Mouse (Mus musculus) heart, postnatal 25 days (tissue): ENCODE measurements around the gene Pnkd. TPM values are rescaled to one million over a fixed set of nuclear protein-coding genes. Genes with fewer than 3 reads are reported as not detected.
"Not testable (repeated sequence)": the region's sequence is repeated elsewhere in the genome, so short reads cannot be mapped to it uniquely, and the experiment has no call there.

ENCODE experiments used
- DNase-seq: peaks from one replicate; pipeline ENCODE4 v3.0.0; 2022; ENCODE audit warnings: low spot score
- intact Hi-C: fragments of 180-260 bp; cut with DNase I; formaldehyde crosslinking; loops from one replicate; pipeline ENCODE4 v1.15.1; 2025
- total RNA-seq, 2 experiments: library from RNA; stranded (reverse); gene quantifications; 2 replicates each; pipeline ENCODE4 v1.2.3; 2021

Gene Pnkd
- total RNA-seq, 2 experiments from 2014 or later: 160 to 161 TPM

GRCm38 (mm10) chr1:74277883-74278537 is 6.7 kb upstream of the Pnkd start:
- DNase-seq: no peak
- intact Hi-C loops: no loop called here

- intact Hi-C loops: no loop called here
- DNase-seq: no peak
These were observed 6.2 kb upstream of the Pnkd start, which contains the start of gene Gpbar1 for GRCm38 (mm10) chr1:74278538-74278937. Gene Gpbar1 (plus strand): TSS chr1:74278550.

GRCm38 (mm10) chr1:74278988-74279387 is 5.7 kb upstream of the Pnkd start:
- intact Hi-C loops: no loop called here
- DNase-seq: no peak

GRCm38 (mm10) chr1:74280591-74281325 is 4.0 kb upstream of the Pnkd start:
- DNase-seq: no peak
- intact Hi-C loops: loop anchor here (5.0 kb wide), 1 partner anchor 43 kb away; the partner anchor contains the start of gene Arpc2

DNA sequence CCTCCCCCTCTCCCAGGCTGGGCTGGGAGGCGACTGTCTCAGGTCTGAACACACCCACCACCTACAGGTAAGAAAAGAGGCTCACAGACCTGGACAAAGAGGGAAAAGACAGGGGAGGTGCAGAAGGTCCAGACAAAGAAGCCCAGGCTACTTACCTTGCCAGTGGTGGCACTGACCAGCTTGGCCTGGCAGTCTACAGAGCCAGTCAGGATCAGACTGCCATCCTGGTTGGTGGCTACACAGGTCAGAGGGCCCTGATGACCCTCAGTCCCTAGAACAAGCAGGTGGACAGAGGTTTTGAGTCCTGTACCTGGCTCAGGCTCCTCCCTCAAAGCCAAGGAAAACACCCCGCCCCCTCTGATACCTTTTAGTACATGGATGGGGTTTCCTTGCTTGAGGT is 3.4 kb upstream of the Pnkd start:
- intact Hi-C loops: loop anchor here (5.0 kb wide), 1 partner anchor 44 kb away; the partner anchor contains the start of gene Arpc2
- no peak for DNase-seq

GRCm38 (mm10) chr1:74281886-74282285 is 2.8 kb upstream of the Pnkd start:
- no peak for DNase-seq
- intact Hi-C loops: loop anchor here (5.0 kb wide), 1 partner anchor 45 kb away; the partner anchor contains the start of gene Arpc2

DNA sequence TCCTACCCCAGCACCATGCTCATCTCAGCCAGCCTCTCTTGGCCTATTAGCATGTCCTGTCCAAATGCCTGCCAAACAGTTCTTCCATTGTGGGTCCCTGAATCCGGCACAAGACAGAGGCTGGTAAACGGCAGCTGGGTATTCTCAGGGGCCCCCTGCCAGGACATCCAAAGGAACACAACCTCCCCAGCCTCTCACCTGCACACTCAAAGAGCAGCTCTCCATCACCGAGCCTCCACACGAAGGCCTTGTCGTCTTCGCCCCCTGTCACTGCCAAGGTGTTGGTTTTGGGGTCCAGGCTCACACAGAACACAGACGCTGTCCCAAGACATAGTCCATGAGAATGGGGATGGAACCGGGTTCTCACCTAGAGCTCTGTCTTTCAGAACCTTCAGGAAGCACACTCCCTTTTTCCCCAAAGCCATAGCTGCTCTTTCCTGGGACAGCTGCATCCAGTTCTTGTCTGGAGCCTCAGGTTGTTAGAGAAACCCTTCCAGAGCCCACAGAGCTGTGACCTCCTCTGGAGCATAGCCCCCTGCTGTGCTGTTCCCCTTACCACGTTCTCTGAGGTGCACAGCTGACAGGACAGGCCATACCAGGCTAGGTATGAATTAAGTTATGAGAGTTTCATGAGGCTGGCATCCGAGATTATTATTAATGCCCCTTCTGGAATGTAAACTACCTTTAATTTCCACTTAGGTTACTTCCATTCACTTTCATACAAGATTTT is 1.7 kb upstream of the Pnkd start:
- intact Hi-C loops: loop anchor here (5.0 kb wide), 1 partner anchor 46 kb away; the partner anchor contains the start of gene Arpc2
- DNase-seq: no peak

DNA sequence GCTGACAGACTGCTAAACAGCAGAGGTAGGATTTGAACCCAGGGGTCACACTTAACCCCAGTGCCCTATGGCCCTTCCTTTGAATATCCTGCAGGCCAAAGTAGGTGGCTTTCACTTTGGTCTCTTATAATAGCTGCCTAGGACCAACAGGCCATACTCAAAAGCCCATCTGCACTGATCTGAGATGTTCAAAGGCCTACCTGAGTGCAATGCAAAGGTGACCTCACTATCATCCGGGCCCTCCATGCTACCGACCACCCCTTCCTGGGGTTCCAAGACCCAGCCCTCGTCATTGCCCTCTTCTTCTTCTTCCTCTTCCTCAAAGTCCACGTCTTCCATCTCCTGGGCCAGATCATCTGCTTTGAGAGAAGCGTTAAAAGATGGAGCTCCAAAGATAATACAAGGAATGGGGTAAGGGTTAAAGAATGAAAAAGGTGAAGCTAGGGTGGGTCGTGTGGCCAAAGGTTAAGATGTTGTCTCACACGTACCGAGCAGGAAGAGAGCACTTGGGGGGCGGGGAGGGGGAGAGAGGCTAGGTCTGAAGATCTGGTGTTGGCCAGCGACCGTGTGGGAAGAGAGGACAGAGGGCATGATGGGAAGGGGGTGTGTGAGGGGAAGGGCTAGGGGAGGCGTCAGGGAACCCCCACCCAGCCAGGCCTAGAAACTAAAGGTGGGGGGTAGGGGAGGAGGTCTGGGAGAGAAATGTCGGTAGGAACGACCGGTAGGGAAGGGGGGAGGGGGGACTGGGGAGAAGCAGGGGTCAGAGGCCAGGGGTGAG is 855 bp upstream of the Pnkd start:
- DNase-seq: no peak
- intact Hi-C loops: loop anchor here (2.0 to 5.0 kb wide), 2 partner anchors 47 to 77 kb away; partner anchors contain the start of gene Arpc2

DNA sequence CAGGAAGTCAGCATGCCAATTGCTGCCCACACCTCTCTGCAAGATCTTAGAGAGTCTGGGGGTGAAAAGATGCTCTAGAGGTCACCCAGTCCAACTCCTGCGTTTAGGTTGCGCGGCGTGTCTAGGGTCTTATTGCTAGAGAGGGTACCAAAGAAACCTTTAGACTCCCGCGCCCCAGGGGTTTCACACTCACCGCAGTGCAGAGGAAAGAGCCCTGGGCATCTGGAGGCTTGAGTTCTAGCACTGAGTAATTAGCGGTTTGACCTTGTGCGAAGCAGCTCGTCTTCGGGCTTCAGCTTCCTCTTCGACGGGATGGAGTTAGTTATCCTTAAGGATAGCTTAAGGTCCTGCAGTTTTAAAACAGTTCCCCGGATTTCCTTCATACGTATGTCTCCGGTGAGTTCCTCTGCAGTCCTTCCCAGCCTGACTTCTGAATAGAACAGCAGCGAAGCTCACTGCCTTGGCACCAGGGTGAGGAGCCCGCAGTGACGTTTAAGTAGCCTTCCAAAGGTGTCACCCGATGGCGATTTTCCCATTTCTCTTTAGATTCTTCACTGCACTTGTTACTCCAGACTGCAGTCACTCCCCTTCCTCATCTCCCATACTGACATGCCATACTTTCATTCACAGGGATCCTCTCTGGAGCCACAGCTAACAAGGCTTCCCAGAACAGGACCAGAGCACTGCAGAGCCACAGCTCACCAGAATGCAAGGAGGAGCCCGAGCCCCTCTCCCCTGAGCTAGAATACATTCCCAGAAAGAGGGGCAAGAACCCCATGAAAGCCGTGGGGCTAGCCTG is 681 bp downstream of the Pnkd start:
- DNase-seq: no peak
- intact Hi-C loops: loop anchor here (1.0 to 5.0 kb wide), 3 partner anchors 77 to 167 kb away; partner anchors contain the start of gene Catip

GRCm38 (mm10) chr1:74286869-74287607 is 2.3 kb downstream of the Pnkd start:
- intact Hi-C loops: loop anchor here (5.0 kb wide), 1 partner anchor 165 kb away; no protein-coding TSS in a partner anchor
- not testable (repeated sequence) for DNase-seq

DNA sequence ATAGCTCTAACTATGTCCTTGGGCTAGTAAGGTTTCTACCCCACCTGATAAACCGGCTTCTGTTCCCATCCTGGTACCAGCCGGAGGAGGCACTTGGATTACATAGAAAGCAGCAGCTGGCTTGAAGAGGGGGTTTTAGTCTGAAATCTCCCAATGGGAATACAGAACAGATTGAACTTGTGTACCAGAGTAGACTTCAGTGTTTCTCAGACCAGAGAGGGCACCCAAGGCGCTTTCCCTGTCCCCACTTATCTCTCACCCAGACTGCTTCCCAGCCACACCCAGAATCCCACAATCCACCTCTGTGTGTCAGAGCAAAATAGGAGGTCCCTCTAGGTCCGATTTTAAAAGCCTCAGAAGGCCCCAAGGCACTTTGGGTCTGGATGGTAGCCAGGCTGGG is 3.6 kb downstream of the Pnkd start:
- intact Hi-C loops: loop anchor here (1.0 to 5.0 kb wide), 2 partner anchors 14 to 164 kb away; no protein-coding TSS in a partner anchor
- no peak for DNase-seq

GRCm38 (mm10) chr1:74289248-74289647 is 4.5 kb downstream of the Pnkd start:
- intact Hi-C loops: loop anchor here (5.0 kb wide), 1 partner anchor 163 kb away; no protein-coding TSS in a partner anchor
- no peak for DNase-seq

DNA sequence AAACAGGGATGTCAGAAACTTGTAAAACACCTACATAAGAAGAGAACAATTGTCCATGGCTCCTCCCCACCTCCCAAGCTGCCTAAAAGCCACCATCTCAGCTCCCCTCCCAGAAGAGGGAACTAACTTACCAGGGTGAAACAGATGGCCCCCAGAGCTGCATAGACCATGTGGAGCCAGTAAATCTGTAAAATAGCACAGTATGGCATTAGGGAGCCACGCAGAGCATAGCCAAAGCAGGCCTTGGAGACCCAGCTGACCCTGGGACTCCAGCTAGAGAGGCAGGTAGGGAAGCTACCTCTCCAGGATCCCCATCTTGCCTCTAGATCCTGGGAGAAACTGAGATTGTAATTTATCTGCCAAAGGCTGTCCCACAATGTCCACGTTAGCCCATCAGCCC is 5.0 kb downstream of the Pnkd start:
- DNase-seq: no peak
- intact Hi-C loops: loop anchor here (5.0 kb wide), 1 partner anchor 163 kb away; no protein-coding TSS in a partner anchor

DNA sequence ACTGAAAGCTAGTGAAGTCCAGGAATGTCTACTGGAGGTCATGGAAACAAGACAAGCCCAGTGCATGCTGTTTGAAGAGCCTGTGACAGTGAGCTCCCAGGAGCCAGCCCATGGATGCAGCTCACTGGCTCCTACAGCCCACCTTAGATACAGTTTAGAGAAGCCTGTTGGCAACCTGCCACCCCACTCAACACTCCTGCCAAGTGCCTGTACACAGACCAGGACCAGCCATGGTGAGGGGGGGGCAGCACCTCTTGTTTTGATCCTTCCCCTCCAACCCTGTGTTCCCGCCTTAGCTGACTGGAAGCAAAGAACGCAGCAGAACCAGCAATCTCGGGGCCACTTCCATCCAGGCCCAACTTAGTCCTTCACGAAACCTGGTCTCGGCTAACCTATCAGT is 5.4 kb downstream of the Pnkd start:
- no peak for DNase-seq
- intact Hi-C loops: no loop called here

DNA sequence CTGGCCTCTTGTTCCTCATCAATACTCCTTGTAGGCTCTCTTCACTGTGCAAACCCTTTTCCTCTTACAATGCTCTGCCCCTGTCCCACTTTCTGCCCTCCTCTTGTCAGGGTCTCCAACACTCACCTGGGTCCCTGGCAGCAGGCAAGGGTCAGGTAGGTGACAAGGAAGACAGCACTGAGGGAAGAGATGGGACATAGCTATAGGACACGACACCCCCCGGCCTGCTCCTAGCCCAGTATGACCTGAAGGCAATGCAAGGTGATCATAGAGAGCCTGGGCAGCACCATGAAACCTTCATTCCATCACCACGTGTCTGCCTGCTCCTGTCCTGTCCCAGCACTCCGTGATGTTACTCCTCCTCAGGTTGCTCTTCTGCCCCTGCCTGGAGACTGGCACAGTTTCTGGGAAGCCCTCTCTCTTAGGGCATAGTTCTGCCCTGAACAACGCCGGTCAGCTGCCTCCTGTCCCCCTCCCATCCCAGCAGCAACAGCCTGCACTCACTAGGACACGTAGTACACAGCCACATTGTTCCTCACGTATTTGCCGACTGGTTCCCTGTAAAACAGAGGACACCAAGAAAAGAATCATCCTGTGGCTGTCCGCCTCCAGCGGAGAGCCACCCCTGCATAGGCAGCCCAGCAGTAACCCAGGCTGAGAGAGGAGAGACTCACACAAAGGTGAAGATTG is 7.7 kb downstream of the Pnkd start:
- DNase-seq: no peak
- intact Hi-C loops: no loop called here

GRCm38 (mm10) chr1:74293306-74293960 is 8.7 kb downstream of the Pnkd start:
- intact Hi-C loops: no loop called here
- no peak for DNase-seq

- DNase-seq: no peak
- intact Hi-C loops: no loop called here
These were observed 9.4 kb downstream of the Pnkd start for GRCm38 (mm10) chr1:74294090-74294643.
